Mouse (Mus musculus): ENCODE data around the gene Atp8b4.

The Atp8b4 gene

GRCm38 (mm10) chr2:126360688-126361087, 139.8 kb downstream of the Atp8b4 start:
- no peak for DNase-seq

DNA sequence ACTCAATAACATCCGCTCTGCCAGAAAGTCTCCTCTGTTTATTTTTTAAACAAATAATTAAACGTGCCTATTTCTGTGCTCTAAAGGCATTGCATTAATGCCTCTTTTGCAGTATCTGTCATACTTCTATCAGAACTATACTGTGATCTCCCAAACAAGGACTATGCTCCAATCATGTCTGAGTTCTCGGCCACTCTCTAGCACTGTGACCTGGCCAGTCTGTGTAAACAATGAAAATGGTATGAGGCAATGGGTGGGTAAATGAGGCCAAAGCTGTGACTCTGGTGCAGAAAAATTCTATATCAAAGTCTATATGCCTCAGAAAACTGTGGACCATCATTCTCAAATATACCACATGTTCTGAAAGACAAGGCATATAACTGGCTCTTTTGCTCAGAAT, 140.5 kb downstream of the Atp8b4 start:
- DNase-seq: no peak

DNA sequence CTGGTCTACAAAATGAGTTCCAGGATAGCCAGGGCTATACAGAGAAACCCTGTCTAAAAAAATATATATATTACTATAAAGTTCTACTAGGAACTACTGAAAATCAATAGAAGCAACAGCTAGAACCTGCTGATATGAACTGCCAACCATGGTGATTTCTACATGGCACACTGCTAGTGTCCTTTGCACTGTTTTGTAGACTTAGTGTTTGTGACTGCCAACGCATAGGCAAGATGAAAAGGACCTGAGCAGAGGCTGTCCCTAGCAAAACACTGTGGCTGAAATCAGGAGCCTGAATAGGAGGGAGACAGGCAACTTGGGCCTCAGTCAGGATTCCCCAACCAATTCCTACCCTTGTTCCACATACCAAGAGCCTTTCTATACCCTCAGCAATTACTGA, 141.2 kb downstream of the Atp8b4 start:
- no peak for DNase-seq

DNA sequence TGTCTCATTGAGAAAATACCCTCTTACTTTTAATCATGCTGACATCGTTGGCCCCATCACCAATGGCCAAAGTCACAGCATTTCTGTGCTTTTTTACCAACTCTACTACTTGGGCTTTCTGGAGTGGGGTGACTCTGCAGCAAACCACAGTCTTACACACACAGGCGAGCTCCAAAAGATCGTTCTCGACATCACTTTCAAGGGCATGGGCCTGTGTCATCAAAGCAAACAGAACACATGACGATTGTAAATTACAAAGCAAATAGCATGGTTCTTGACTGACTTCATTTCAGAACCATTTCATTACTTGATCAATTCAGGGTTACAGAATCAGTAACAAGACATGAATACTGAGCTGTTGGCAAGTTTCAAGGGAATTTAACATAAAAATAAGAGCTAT, 141.7 kb downstream of the Atp8b4 start:
- DNase-seq: no peak

GRCm38 (mm10) chr2:126355259-126355658, 145.2 kb downstream of the Atp8b4 start:
- no peak for DNase-seq

DNA sequence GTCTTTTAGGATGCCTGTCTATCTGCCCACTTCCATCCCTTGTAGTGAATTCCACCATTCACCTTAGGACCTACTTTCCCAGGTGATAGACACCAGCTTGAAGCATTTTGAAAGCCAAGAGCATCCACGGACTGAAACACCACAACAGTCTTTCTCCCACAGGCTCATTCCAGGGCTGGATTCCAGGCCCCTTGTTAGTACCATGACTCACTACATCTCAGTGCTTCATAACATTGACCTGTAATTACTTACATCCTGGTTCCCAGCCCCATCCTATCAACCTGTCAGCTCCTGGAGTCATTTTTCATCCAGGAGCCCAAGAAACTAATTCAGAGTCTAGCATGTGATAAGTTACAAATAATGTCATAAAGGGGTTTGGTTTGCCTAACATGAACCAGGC, 148.7 kb downstream of the Atp8b4 start:
- no peak for DNase-seq

- DNase-seq: no peak
Observed at GRCm38 (mm10) chr2:126343026-126343593, 157.4 kb downstream of the Atp8b4 start.

- DNase-seq: no peak
Observed at GRCm38 (mm10) chr2:126341521-126341920, 159.0 kb downstream of the Atp8b4 start.

- no peak for DNase-seq
Observed at GRCm38 (mm10) chr2:126340201-126340600, 160.3 kb downstream of the Atp8b4 start.

- no peak for DNase-seq
Observed at GRCm38 (mm10) chr2:126339516-126339915, 161.0 kb downstream of the Atp8b4 start.

DNA sequence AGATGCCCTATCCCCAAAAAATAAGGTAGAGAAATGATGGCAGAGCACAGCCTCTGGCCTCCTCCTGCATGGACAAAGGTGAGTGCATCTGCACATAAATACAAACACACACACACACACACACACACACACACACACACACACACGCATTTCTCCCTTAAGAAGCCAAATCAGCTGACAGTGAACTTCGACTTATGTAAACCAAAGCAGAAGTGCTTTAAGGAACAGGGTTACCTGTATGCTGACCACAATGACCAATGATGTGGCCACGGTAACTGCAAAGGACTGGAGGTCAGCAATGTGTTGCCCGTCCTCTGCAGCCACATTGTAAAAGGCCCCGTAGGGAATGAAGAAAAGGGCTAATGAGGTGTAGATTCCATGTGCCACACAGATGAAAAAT, 163.3 kb downstream of the Atp8b4 start:
- DNase-seq: no peak

DNA sequence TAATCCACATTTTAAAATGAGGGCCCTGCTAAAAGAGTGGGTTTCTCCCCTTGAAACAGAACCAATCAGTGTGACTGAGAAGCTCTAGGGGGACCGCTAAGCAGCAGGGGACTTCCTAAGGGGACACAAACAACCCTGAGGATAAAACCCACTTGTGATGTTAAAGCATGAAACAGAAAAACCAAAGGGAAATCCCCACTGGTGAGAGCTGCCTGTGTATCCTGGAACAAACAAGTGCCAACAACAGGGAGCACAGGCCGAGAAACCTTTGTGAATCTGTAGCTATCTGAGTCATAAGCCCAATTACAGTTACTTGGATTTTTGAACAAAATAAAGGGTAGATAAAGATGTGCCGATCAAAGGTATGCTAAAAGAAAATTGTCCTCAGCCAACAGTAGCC, 168.7 kb downstream of the Atp8b4 start:
- DNase-seq: no peak

DNA sequence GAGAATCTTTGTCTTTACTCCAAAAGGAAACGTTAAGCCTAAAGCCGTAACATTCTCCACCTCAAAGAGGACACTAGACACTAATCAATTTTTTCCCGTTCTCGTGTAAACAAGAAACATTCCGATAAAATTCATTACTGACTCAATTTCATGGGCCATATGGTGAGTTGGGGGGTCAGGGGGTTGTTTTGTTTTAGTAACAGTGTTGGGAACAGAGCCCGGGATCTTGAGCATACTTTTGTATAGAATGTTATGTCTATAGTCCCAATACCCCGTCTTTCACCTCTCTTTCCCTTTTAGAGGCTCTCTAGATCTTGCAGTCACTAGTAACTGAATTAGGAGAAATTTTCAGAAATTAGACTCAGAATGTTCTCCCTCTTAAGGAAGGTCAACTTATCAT, 177.3 kb downstream of the Atp8b4 start:
- DNase-seq: no peak

GRCm38 (mm10) chr2:126322631-126323031, 177.8 kb downstream of the Atp8b4 start:
- no peak for DNase-seq

DNA sequence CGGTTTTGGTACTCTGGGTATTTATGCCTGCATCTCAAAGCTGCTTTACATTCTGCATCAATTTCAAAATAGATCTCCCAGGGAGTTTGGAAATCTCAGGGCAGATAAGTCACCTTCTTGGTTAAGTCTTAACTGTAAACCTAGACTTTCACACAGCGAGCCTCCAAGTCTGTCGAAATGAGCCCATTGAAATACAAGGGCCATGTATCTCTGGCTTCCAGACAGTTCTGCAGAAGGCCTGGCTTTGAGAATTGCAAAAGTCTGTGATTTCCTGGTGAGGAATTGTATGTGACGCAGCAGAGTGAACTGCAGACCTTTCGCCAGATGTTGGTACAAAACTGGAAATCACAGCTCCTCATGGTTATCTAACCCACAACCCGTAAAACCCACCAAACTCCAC, 182.4 kb downstream of the Atp8b4 start:
- DNase-seq: no peak

GRCm38 (mm10) chr2:126316942-126317341, 183.5 kb downstream of the Atp8b4 start:
- no peak for DNase-seq

GRCm38 (mm10) chr2:126316346-126316745, 184.1 kb downstream of the Atp8b4 start:
- DNase-seq: no peak

- no peak for DNase-seq
Observed at GRCm38 (mm10) chr2:126311056-126311455, 189.4 kb downstream of the Atp8b4 start.

- DNase-seq: no peak
Observed at GRCm38 (mm10) chr2:126309994-126310393, 190.5 kb downstream of the Atp8b4 start.

DNA sequence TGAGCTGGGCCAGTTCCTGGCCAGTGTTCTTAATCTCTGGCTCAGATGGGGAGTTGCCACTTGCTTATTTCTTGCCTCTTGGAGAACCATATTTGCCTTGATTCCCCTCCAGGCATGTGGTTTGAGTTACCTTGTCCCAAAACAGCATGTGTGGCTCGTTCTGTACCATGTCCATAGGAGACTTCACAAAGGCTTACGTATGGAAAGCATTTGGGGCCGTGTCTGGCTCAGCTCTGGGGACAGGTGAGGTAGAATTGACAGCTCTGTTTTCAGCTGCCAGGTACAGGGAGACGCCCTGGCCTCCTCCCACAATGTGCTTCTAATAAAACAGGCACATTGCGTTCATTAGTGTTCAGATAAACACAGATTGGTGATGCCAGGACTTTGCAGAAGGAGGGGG, 195.9 kb downstream of the Atp8b4 start:
- DNase-seq: no peak

DNA sequence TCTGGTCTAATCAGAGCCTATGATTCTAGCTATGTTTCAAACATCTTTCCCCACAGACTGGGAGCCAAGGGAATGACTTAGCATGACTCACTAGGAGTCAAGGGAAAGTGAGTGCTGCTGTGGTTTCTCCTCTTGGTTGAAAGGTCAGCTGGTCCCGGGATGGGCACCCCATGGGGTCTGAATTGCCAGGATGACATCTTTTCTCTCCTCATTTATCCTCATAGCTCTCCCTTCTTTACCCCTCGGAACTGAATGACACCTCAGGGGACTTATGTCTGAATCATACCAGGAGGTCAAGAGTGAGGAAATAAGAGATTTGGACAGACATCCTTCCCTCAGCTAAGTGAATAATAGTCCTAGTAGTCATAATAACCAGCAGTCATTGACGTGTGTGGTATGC, 197.2 kb downstream of the Atp8b4 start:
- no peak for DNase-seq

- no peak for DNase-seq
Observed at GRCm38 (mm10) chr2:126302381-126302780, 198.1 kb downstream of the Atp8b4 start.

DNA sequence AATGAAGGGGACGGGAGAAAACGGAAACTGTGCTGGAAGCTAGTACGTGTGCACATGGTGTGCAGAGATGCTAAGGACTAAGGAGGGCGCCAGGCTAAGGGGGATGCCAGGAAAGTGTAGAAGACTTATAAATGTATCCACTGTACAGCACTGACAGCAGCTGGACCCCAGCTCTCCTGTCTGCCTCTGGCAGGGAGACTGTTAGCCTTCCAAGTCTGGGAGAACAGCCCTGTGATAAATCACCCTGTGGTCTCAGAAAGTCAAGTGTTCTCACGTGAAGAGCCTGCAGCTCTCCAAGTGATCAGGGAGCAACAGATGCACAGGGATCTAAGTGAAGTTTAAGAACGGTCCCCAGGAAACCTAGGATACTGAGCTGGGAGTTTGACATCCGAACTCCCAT, 209.8 kb downstream of the Atp8b4 start:
- no peak for DNase-seq

DNA sequence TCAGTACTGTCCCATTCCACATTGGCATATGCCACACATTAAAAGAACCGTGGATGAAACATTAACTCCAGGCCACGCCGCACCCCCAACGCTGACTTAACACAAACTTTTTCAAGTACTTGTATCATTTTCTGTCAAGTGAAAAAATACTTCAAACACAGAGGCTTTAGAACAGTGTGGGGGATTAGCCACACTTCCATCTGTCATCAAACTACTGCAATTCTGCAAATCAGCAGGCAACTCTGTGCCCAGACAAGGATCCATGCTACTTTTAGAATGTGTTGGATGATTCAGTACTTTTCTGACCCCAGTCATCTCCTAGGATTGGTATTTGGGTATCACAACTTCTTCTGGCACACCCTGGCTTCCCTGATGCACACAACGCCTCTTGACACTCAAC, 212.5 kb downstream of the Atp8b4 start:
- DNase-seq: no peak

DNA sequence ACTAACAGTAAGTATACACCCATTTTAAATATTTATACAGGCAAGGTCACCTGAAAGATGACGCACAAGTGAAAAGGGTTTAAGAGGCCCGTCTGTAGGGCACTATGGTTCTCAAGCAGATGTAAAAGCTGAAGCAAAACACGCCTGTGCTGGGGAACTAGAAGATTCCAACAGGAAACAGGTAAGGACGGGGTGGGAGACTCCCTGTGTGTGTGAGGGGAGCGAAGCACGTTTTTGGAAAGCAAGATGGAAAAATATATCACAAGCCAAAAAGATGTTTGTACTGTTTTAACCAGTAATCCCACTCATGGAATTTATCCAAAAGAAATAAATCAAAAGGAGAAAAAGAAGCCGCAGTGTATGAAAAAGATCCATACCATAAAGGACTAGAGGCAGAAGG, 214.1 kb downstream of the Atp8b4 start:
- no peak for DNase-seq

DNA sequence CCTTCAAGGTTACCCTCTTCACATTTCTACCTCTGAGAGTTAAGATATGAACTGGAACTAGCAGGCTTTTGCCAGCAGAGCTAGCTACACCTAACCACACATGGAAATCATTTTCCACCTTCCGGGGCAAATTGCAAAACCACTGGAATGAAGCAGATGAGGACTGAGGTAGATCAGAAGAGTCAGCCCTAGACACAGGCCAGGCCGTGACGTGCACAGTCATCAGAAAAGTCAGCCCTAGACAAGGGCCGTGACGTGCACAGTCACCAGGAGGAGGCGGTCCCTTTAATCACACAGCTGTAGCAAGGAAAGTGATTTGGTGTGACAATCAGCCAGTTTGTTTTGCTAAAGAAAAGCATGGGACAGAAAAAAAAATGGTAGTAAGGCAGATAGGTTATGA, 216.4 kb downstream of the Atp8b4 start:
- no peak for DNase-seq

Measured in right cerebral cortex, postnatal 14 days (tissue).